Mouse (Mus musculus): Measurements from ENCODE around the gene Cox7b2. TPM values are rescaled to one million over a fixed set of nuclear protein-coding genes. Genes with fewer than 3 reads are reported as not detected.
A peak's percentile ranks its signal among the peaks of the same experiment; 100 is the strongest.
"Not testable (repeated sequence)": the region's sequence is repeated elsewhere in the genome, so short reads cannot be mapped to it uniquely, and the experiment has no call there.

Cox7b2 gene
- not detected in 2 replicates for polyA plus RNA-seq (2016; fragmentation: Nextera tagmentation; extraction: Ambion mirVana)

GRCm38 (mm10) chr5:71548079-71548478 is at the start of gene Cox7b2:
Gene Cox7b2 (minus strand): TSS chr5:71548205.
- WGBS = 92% methylated on average over 10 of the region's 10 CpGs
- no peak within 1 kb of the TSS for H3K4me2 ChIP-seq (replicated peaks)
- H3K27ac ChIP-seq (replicated peaks) = no peak within 1 kb of the TSS
- no peak within 1 kb of the TSS for H3K4me3 ChIP-seq
- H3K9ac ChIP-seq (replicated peaks) = no peak within 1 kb of the TSS
- H3K9me3 ChIP-seq = peaks cover 3% of the 10 kb centered on the region; the same call in 1 of the 2 replicates
- no peaks in the 10 kb centered on the region for H3K27me3 ChIP-seq
- H3K4me1 ChIP-seq = no peaks in the 10 kb centered on the region
- H3K36me3 ChIP-seq = no peaks in the 10 kb centered on the region
- no peak for ATAC-seq (ENCODE audit: low FRiP score, low read depth)

DNA sequence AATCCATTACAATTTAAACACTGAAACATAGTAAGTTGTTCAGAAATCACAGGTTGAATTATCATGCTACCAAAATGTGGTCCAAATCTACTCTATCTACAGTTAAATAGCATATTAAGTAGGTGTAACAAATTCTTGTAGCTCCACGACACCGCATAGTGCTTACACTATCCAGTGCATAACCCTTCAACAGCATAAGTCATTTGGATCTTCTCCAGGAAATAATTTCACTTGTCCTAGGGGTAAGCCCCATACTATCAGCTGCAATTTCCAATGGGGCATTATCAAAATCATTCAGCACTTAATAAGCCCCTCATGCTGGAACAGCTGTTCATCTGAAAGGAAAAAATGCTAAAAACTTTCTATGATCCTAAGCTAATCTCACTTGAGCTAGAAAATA is 47.3 kb upstream of the Cox7b2 start:
- Histone ChIP-seq H3K4me1 (no peaks in the 10 kb centered on the region), H3K9me3 (no peaks in the 10 kb centered on the region), H3K27ac (replicated peaks) (no peak overlapping the region), H3K36me3 (no peaks in the 10 kb centered on the region), H3K9ac (replicated peaks) (no peak overlapping the region), H3K4me2 (replicated peaks) (no peak overlapping the region), H3K4me3 (no peak overlapping the region), H3K27me3 (no peaks in the 10 kb centered on the region)
- 94% methylated on average over 2 of the region's 2 CpGs for WGBS
- no peak for ATAC-seq (ENCODE audit: low FRiP score, low read depth)

DNA sequence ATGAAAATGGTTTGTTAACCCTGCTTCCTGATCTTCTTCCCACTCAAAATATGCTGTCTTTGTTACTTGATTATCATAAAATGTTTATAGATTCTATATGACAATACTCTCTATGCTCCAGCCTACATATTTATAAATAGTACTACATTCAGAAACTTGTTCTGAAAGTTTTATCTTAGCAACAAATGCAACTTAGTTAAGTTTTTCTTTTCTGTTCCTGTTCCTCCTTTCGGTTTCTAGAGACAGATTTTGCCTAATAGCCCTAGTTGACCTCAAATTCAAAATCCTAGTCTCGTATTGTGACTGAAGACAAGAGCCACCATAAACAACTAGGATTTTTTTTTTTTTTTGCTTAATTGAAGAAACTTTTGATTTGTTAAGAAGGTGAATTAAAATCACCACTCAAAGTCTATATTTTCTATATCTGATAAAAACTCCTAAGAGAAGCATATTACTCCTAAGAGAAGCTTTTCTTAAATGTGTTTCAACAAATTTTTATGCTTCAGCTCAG is 45.8 kb upstream of the Cox7b2 start:
- Histone ChIP-seq H3K9me3 (no peaks in the 10 kb centered on the region), H3K27me3 (no peaks in the 10 kb centered on the region), H3K4me1 (no peaks in the 10 kb centered on the region), H3K4me3 (no peak overlapping the region), H3K36me3 (no peaks in the 10 kb centered on the region), H3K9ac (replicated peaks) (no peak overlapping the region), H3K27ac (replicated peaks) (no peak overlapping the region), H3K4me2 (replicated peaks) (no peak overlapping the region)
- WGBS = 82% methylated on average over 2 of the region's 2 CpGs
- no peak for ATAC-seq (ENCODE audit: low FRiP score, low read depth)

- Histone ChIP-seq H3K4me1 (no peaks in the 10 kb centered on the region), H3K9ac (replicated peaks) (no peak overlapping the region), H3K27ac (replicated peaks) (no peak overlapping the region), H3K4me3 (no peak overlapping the region), H3K9me3 (no peaks in the 10 kb centered on the region), H3K4me2 (replicated peaks) (no peak overlapping the region), H3K27me3 (no peaks in the 10 kb centered on the region), H3K36me3 (no peaks in the 10 kb centered on the region)
- no peak for ATAC-seq (ENCODE audit: low FRiP score, low read depth)
- WGBS = 79% methylated on average over 9 of the region's 9 CpGs
Observed at GRCm38 (mm10) chr5:71571646-71572237, 23.7 kb upstream of the Cox7b2 start.

GRCm38 (mm10) chr5:71545554-71545953 is 2.5 kb downstream of the Cox7b2 start:
- no peak overlapping the region for H3K4me3 ChIP-seq
- H3K4me2 ChIP-seq (replicated peaks) = no peak overlapping the region
- no peaks in the 10 kb centered on the region for H3K27me3 ChIP-seq
- no peaks in the 10 kb centered on the region for H3K4me1 ChIP-seq
- H3K27ac ChIP-seq (replicated peaks) = no peak overlapping the region
- no peak overlapping the region for H3K9ac ChIP-seq (replicated peaks)
- no peak for ATAC-seq (ENCODE audit: low FRiP score, low read depth)
- H3K9me3 ChIP-seq = peaks cover 3% of the 10 kb centered on the region; the same call in 1 of the 2 replicates
- H3K36me3 ChIP-seq = no peaks in the 10 kb centered on the region

- H3K9me3 ChIP-seq; ATAC-seq (ENCODE audit: low FRiP score, low read depth); H3K4me2 ChIP-seq (replicated peaks); H3K9ac ChIP-seq (replicated peaks); H3K36me3 ChIP-seq; H3K4me1 ChIP-seq; H3K4me3 ChIP-seq; H3K27me3 ChIP-seq; H3K27ac ChIP-seq (replicated peaks): not testable (repeated sequence)
- 71% methylated on average over 11 of the region's 15 CpGs for WGBS
Observed at GRCm38 (mm10) chr5:71525486-71525885, 22.5 kb downstream of the Cox7b2 start.

GRCm38 (mm10) chr5:71502058-71502678 is 45.8 kb downstream of the Cox7b2 start:
- Histone ChIP-seq H3K4me3 (no peak overlapping the region), H3K27ac (replicated peaks) (no peak overlapping the region), H3K27me3 (no peaks in the 10 kb centered on the region), H3K36me3 (no peaks in the 10 kb centered on the region), H3K4me2 (replicated peaks) (no peak overlapping the region), H3K4me1 (no peaks in the 10 kb centered on the region), H3K9ac (replicated peaks) (no peak overlapping the region), H3K9me3 (no peaks in the 10 kb centered on the region)
- ATAC-seq (ENCODE audit: low FRiP score, low read depth) = peak; percentile 70; the same call in 1 of the 2 replicates
- 24% methylated on average over 6 of the region's 6 CpGs for WGBS

DNA sequence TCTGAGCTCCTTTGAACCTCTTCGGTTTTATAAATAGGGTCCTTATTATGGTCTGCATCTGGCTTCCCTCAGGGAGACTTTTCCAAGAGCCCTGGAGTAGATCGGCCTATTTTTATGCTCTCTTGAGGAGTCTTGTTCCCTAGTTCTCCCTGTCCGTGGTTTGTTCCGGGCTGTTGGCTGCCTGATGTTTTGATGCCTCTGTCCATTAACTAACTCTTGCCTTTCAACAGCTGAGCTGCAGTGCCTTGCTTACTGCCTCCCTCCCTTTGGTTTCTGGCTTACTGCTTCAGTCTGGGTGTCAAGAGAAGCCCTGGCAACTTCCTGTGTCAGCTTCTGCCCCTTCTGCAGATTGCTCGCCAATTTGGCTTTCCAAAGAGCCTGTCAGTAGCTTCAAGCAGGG is 52.4 kb downstream of the Cox7b2 start:
- no peak for ATAC-seq (ENCODE audit: low FRiP score, low read depth)
- Histone ChIP-seq H3K9me3 (no peaks in the 10 kb centered on the region), H3K27ac (replicated peaks) (no peak overlapping the region), H3K4me2 (replicated peaks) (no peak overlapping the region), H3K9ac (replicated peaks) (no peak overlapping the region), H3K27me3 (no peaks in the 10 kb centered on the region), H3K4me1 (no peaks in the 10 kb centered on the region), H3K36me3 (no peaks in the 10 kb centered on the region), H3K4me3 (no peak overlapping the region)
- WGBS = 60% methylated on average over 5 of the region's 5 CpGs

- Histone ChIP-seq H3K4me2 (replicated peaks) (no peak overlapping the region), H3K27ac (replicated peaks) (no peak overlapping the region), H3K36me3 (no peaks in the 10 kb centered on the region), H3K27me3 (no peaks in the 10 kb centered on the region), H3K9ac (replicated peaks) (no peak overlapping the region), H3K4me1 (no peaks in the 10 kb centered on the region), H3K9me3 (no peaks in the 10 kb centered on the region), H3K4me3 (no peak overlapping the region)
- no peak for ATAC-seq (ENCODE audit: low FRiP score, low read depth)
- WGBS = 49% methylated on average over 3 of the region's 3 CpGs
Observed at GRCm38 (mm10) chr5:71456957-71457356, 91.0 kb downstream of the Cox7b2 start.

GRCm38 (mm10) chr5:71440174-71440573 is 107.8 kb downstream of the Cox7b2 start:
- WGBS = 83% methylated on average over 6 of the region's 6 CpGs
- Histone ChIP-seq H3K9ac (replicated peaks) (no peak overlapping the region), H3K4me1 (no peaks in the 10 kb centered on the region), H3K4me3 (no peak overlapping the region), H3K36me3 (no peaks in the 10 kb centered on the region), H3K27me3 (no peaks in the 10 kb centered on the region), H3K4me2 (replicated peaks) (no peak overlapping the region), H3K9me3 (no peaks in the 10 kb centered on the region), H3K27ac (replicated peaks) (no peak overlapping the region)
- ATAC-seq (ENCODE audit: low FRiP score, low read depth) = no peak

Measured in midbrain, embryonic 12.5 days (tissue).